Mouse (Mus musculus) megakaryocyte, embryonic 14.5 days (primary cell): ENCODE measurements around the gene Evl.

ENCODE experiments used
- FLI1 ChIP-seq: IDR thresholded peaks from 2 replicates; pipeline ENCODE4 v1.6.1; 2012; ENCODE audit warnings: low read length, inconsistent platforms, mixed read lengths
- GATA1 ChIP-seq: IDR thresholded peaks from 3 replicates; pipeline ENCODE4 v1.6.1; 2012; ENCODE audit warnings: mixed read lengths, low read length, inconsistent platforms, borderline replicate concordance

GRCm38 (mm10) chr12:108709964-108710765, 155.6 kb downstream of the Evl start:
- TF ChIP-seq FLI1 = no peak
- no peak for TF ChIP-seq GATA1
